Mouse (Mus musculus) colon, adult 2 months (tissue): Measurements from ENCODE around the gene Wdr35. TPM values are rescaled to one million over a fixed set of nuclear protein-coding genes. Genes with fewer than 3 reads are reported as not detected.

Source experiments
- polyA plus RNA-seq: library from polyadenylated mRNA; depleted of rRNA; stranded (reverse); fragments of >200 nt; gene quantifications from 2 replicates; pipeline ENCODE4 v1.2.3, GENCODE M21; 2012; rRNA removed

Wdr35 gene
- polyA plus RNA-seq, result 0.51 and 0.64 TPM in 2 replicates

GRCm38 (mm10) chr12:8973820-8974465, at the start of gene Wdr35:
Gene Wdr35 (plus strand): TSS chr12:8973892.

GRCm38 (mm10) chr12:8947714-8948464, 25.8 kb upstream of the Wdr35 start, which contains the start of gene Matn3:
Gene Matn3 (plus strand): TSS chr12:8947929.

GRCm38 (mm10) chr12:9029888-9030723, 56.4 kb downstream of the Wdr35 start, which contains the start of gene Ttc32:
Gene Ttc32 (plus strand): TSS chr12:9029997.

Other genes with a start within 250 kb of the Wdr35 start
- gene Sdc1, start 202.6 kb upstream of the Wdr35 start, polyA plus RNA-seq, result 205 and 246 TPM in 2 replicates
- 133 and 181 TPM in 2 replicates for gene Laptm4a, start 52.2 kb upstream of the Wdr35 start, polyA plus RNA-seq
- not detected in 2 replicates for gene Matn3, start 26.0 kb upstream of the Wdr35 start, polyA plus RNA-seq
- 12.7 and 15.1 TPM in 2 replicates for gene Ttc32, start 56.1 kb downstream of the Wdr35 start, polyA plus RNA-seq